ENCODE assay signal across 20 mouse cellular contexts in genomic region chr11:60030747-60031331, GRCm38 (mm10). TPM values are rescaled to one million over a fixed set of nuclear protein-coding genes. Genes with fewer than 3 reads are reported as not detected.
DNase-seq lines count a peak whose midpoint lies in the region; ATAC-seq and TF ChIP-seq lines count a peak whose summit lies in the region.
"Had no signal": no experiment of that assay in that cellular context is flagged by ENCODE, and none has a peak within 500 bp of the region (broad histone marks: within the 10 kb centered on the region; RNA-seq: fewer than 3 reads in every experiment).

No protein-coding gene starts in this region.

- H3K9ac ChIP-seq in heart, embryonic 13.5 days: 0 out of 2 replicates have a peak overlapping the region, but pooled peaks have one; percentile 1
- H3K9ac ChIP-seq in heart, adult 2 months (ENCODE audit: low read depth, low read length): no peak overlapping the region
- H3K9ac ChIP-seq: limb, embryonic 13.5 days; liver, embryonic 14.5 days; midbrain, embryonic 15.5 days had no signal

- H3K79me2 ChIP-seq in heart, adult 2 months (replicated peaks; ENCODE audit: control insufficient read depth, insufficient read depth, low read length): no peaks in the 10 kb centered on the region

- TF ChIP-seq POLR2A in cerebellum, adult 2 months (IDR thresholded peaks at IDR 0.05; ENCODE audit: borderline replicate concordance, insufficient read depth, low read length): no peak
- TF ChIP-seq POLR2A in heart, adult 2 months (IDR thresholded peaks at IDR 0.05; ENCODE audit: insufficient read depth, low read depth, low read length): no peak
- no peak for TF ChIP-seq POLR2A in thymus, adult 2 months (IDR thresholded peaks at IDR 0.05; ENCODE audit: control insufficient read depth, extremely low read depth, insufficient read depth, low read length, poor library complexity)

- intact Hi-C loops in heart, adult 2 months (cut with DNase I): no loop called here

- TF ChIP-seq EP300 in heart, adult 2 months (IDR thresholded peaks at IDR 0.05; ENCODE audit: insufficient read depth, low read depth, low read length): no peak

- no peak for TF ChIP-seq CTCF in cerebellum, adult 2 months (IDR thresholded peaks at IDR 0.05; ENCODE audit: borderline replicate concordance, insufficient read depth, low read depth, low read length)
- no peak for TF ChIP-seq CTCF in heart, adult 2 months (IDR thresholded peaks at IDR 0.05)
- TF ChIP-seq CTCF in thymus, adult 2 months (IDR thresholded peaks at IDR 0.05; ENCODE audit: borderline replicate concordance, control insufficient read depth, extremely low read depth, insufficient read depth, low read length, poor library complexity): no peak

- no peaks in the 10 kb centered on the region for H3K27me3 ChIP-seq in cerebellum, adult 2 months (ENCODE audit: control insufficient read depth, insufficient read depth, low read length)
- no peaks in the 10 kb centered on the region for H3K27me3 ChIP-seq in heart, embryonic 13.5 days (replicated peaks)
- no peaks in the 10 kb centered on the region for H3K27me3 ChIP-seq in heart, adult 2 months (ENCODE audit: control insufficient read depth, insufficient read depth, low read length)
- H3K27me3 ChIP-seq in thymus, adult 2 months (ENCODE audit: control insufficient read depth, insufficient read depth, low read length): no peaks in the 10 kb centered on the region
- H3K27me3 ChIP-seq: midbrain, embryonic 15.5 days had no signal

- no peak for ATAC-seq in heart, embryonic 13.5 days (ENCODE audit: extremely low read depth, insufficient number of reproducible peaks, low FRiP score, low TSS enrichment)
- no peak for ATAC-seq in megakaryocyte-erythroid progenitor cell, adult 5-6 weeks (replicated peaks; ENCODE audit: low FRiP score, low TSS enrichment, poor library complexity, severe bottlenecking)
- ATAC-seq: forebrain, embryonic 16.5 days; intestine, embryonic 16.5 days; midbrain, embryonic 15.5 days had no signal

- H3K4me1 ChIP-seq in cerebellum, adult 2 months (ENCODE audit: control insufficient read depth, insufficient read depth, low read length): peaks cover 48% of the 10 kb centered on the region
- H3K4me1 ChIP-seq in heart, embryonic 13.5 days: peaks cover 34% of the 10 kb centered on the region
- H3K4me1 ChIP-seq in heart, adult 2 months (ENCODE audit: control insufficient read depth, insufficient read depth, low read length): no peaks in the 10 kb centered on the region
- peaks cover 52% of the 10 kb centered on the region for H3K4me1 ChIP-seq in thymus, adult 2 months (replicated peaks; ENCODE audit: control insufficient read depth, insufficient read depth, low read length)
- H3K4me1 ChIP-seq: midbrain, embryonic 15.5 days had no signal

- no peak overlapping the region for H3K4me2 ChIP-seq in heart, embryonic 13.5 days
- H3K4me2 ChIP-seq: limb, embryonic 13.5 days; midbrain, embryonic 15.5 days had no signal

- H3K36me3 ChIP-seq in heart, embryonic 13.5 days: no peaks in the 10 kb centered on the region
- no peaks in the 10 kb centered on the region for H3K36me3 ChIP-seq in heart, adult 2 months (ENCODE audit: control insufficient read depth, insufficient read depth, low read length)
- no peaks in the 10 kb centered on the region for H3K36me3 ChIP-seq in thymus, adult 2 months (ENCODE audit: control insufficient read depth, insufficient read depth, low read length)
- H3K36me3 ChIP-seq: limb, embryonic 13.5 days; midbrain, embryonic 15.5 days had no signal

- H3K27ac ChIP-seq in cerebellum, adult 2 months (ENCODE audit: insufficient read depth, low read length): peak overlapping the region; percentile 43; the same call in 1 of the 2 replicates
- H3K27ac ChIP-seq in heart, embryonic 13.5 days (replicated peaks): no peak overlapping the region
- H3K27ac ChIP-seq in heart, adult 2 months: no peak overlapping the region
- peak overlapping the region; percentile 98 for H3K27ac ChIP-seq in thymus, adult 2 months (ENCODE audit: control insufficient read depth, insufficient read depth, low read length)
- H3K27ac ChIP-seq: gastrocnemius, adult 2 months; kidney, postnatal 0 days; limb, embryonic 13.5 days; liver, embryonic 14.5 days; midbrain, embryonic 15.5 days had no signal

- no peaks in the 10 kb centered on the region for H3K9me3 ChIP-seq in heart, embryonic 13.5 days
- H3K9me3 ChIP-seq: limb, embryonic 13.5 days; midbrain, embryonic 15.5 days had no signal

- no peak overlapping the region for H3K4me3 ChIP-seq in cerebellum, adult 2 months (replicated peaks; ENCODE audit: insufficient read depth, low read depth, low read length)
- no peak overlapping the region for H3K4me3 ChIP-seq in heart, embryonic 13.5 days
- no peak overlapping the region for H3K4me3 ChIP-seq in heart, adult 2 months
- no peak overlapping the region for H3K4me3 ChIP-seq in thymus, adult 2 months (ENCODE audit: control insufficient read depth, insufficient read depth, low read length)
- H3K4me3 ChIP-seq: gastrocnemius, adult 2 months; limb, embryonic 13.5 days; midbrain, embryonic 15.5 days had no signal

- DNase-seq in cerebellum, adult 2 months: peak; percentile 35 to 37
- no peak for DNase-seq in cerebellum, postnatal 4 days (ENCODE audit: low spot score in 2 of 2)
- DNase-seq in heart, adult 2 months: no peak
- no peak for DNase-seq in thymus, adult 2 months
- DNase-seq in thymus, postnatal 0 days (ENCODE audit: low spot score): no peak
- DNase-seq: adrenal gland, postnatal 25 days; B cell, adult 2 months; gastrocnemius, adult 2 months; heart, postnatal 14 days; retina, postnatal 1 day; right cerebral cortex, postnatal 4 days had no signal

- 43% methylated on average over 4 of the region's 4 CpGs for WGBS in cerebellum, adult 2 months
- 87% methylated on average over 4 of the region's 4 CpGs for WGBS in heart, embryonic 13.5 days
- WGBS in heart, adult 2 months: 80% methylated on average over 4 of the region's 4 CpGs
- WGBS in thymus, adult 2 months: 94% methylated on average over 4 of the region's 4 CpGs

RNA-seq across cellular contexts. Expression of gene Pemt, which starts 15.4 kb away (rescaled TPM):
- polyA plus RNA-seq in cerebellum, adult 2 months (2012; rRNA removed): 6.8 and 7.5 TPM in 2 replicates
- 12.8 and 13.7 TPM in 2 replicates for polyA plus RNA-seq in heart, embryonic 13.5 days (2015; fragmentation: Nextera tagmentation; extraction: Ambion mirVana)
- 1 to 10 TPM; 1.9 to 3.2 TPM for total RNA-seq in heart, adult 2 months (2021)
- 5.1 and 5.9 TPM in 2 replicates for polyA plus RNA-seq in heart, adult 2 months (2012; rRNA removed)
- polyA plus RNA-seq in thymus, adult 2 months (2012; rRNA removed): 10.6 and 10.7 TPM in 2 replicates
- polyA plus RNA-seq in thymus, postnatal 0 days (2015; fragmentation: Nextera tagmentation; extraction: Ambion mirVana): 7.0 and 9.2 TPM in 2 replicates
- total RNA-seq in megakaryocyte-erythroid progenitor cell, adult 5-6 weeks (2014; fragmentation: Nextera tagmentation): 10.9 and 18.9 TPM in 2 replicates
- 2.0 and 5.7 TPM in 2 replicates for total RNA-seq in megakaryocyte-erythroid progenitor cell, adult 5-6 weeks (2017)
- total RNA-seq: neutrophil, adult 5-6 weeks had no signal

Comparison
In these comparisons a context has a peak if more than half of its experiments do, and no peak if none do; other contexts are left out.
1. DNase-seq: peak in cerebellum, adult 2 months (2 of 2); none in cerebellum, postnatal 4 days (0 of 2), heart, adult 2 months (0 of 2), thymus, adult 2 months (single experiment) and thymus, postnatal 0 days (single experiment).
2. H3K27ac ChIP-seq: peak in cerebellum, adult 2 months (single experiment) and thymus, adult 2 months (single experiment); none in heart, embryonic 13.5 days (single experiment) and heart, adult 2 months (single experiment).